Mouse (Mus musculus): ENCODE data around the gene Bcl9. TPM values are rescaled to one million over a fixed set of nuclear protein-coding genes. Genes with fewer than 3 reads are reported as not detected.

Bcl9 gene
- polyA plus RNA-seq, 1 experiment, result 4.9 TPM

- H3K27me3 ChIP-seq (ENCODE audit: control insufficient read depth, insufficient read depth, insufficient read length), result no peaks in the 10 kb centered on the region
- no peaks in the 10 kb centered on the region for H3K79me3 ChIP-seq (ENCODE audit: low read depth)
- TF ChIP-seq USF1 (IDR thresholded peaks at IDR 0.05; ENCODE audit: low read depth) (no peak), MAX (IDR thresholded peaks at IDR 0.05) (no peak), CEBPB (IDR thresholded peaks at IDR 0.05; ENCODE audit: low read depth) (no peak), MYOD1 (IDR thresholded peaks at IDR 0.05; ENCODE audit: control insufficient read depth, insufficient read length, low read depth) (no peak), MYOG (IDR thresholded peaks at IDR 0.05; ENCODE audit: control insufficient read depth, extremely low read depth, insufficient read length) (no peak), CTCF (IDR thresholded peaks at IDR 0.05; ENCODE audit: control insufficient read depth, insufficient read depth, insufficient read length) (no peak)
- H3ac ChIP-seq (ENCODE audit: control insufficient read depth, insufficient read length, low read depth), result no peak overlapping the region
- no peaks in the 10 kb centered on the region for H3K36me3 ChIP-seq (ENCODE audit: control insufficient read depth, insufficient read depth)
- H3K79me2 ChIP-seq (ENCODE audit: control insufficient read depth, insufficient read depth), result no peaks in the 10 kb centered on the region
- no peak overlapping the region for H3K4me3 ChIP-seq (ENCODE audit: insufficient read depth, poor library complexity, severe bottlenecking)
Measured at GRCm38 (mm10) chr3:97334618-97335017, 36.9 kb upstream of the Bcl9 start.

GRCm38 (mm10) chr3:97332172-97332571 lies 34.5 kb upstream of the Bcl9 start:
- H3K79me2 ChIP-seq (ENCODE audit: control insufficient read depth, insufficient read depth), result no peaks in the 10 kb centered on the region
- no peaks in the 10 kb centered on the region for H3K27me3 ChIP-seq (ENCODE audit: control insufficient read depth, insufficient read depth, insufficient read length)
- H3ac ChIP-seq (ENCODE audit: control insufficient read depth, insufficient read length, low read depth), result no peak overlapping the region
- no peaks in the 10 kb centered on the region for H3K36me3 ChIP-seq (ENCODE audit: control insufficient read depth, insufficient read depth)
- H3K4me3 ChIP-seq (ENCODE audit: insufficient read depth, poor library complexity, severe bottlenecking), result no peak overlapping the region
- no peaks in the 10 kb centered on the region for H3K79me3 ChIP-seq (ENCODE audit: low read depth)
- TF ChIP-seq MYOG (IDR thresholded peaks at IDR 0.05; ENCODE audit: control insufficient read depth, extremely low read depth, insufficient read length), result no peak
- no peak for TF ChIP-seq USF1 (IDR thresholded peaks at IDR 0.05; ENCODE audit: low read depth)
- TF ChIP-seq MYOD1 (IDR thresholded peaks at IDR 0.05; ENCODE audit: control insufficient read depth, insufficient read length, low read depth), result no peak
- TF ChIP-seq CTCF (IDR thresholded peaks at IDR 0.05; ENCODE audit: control insufficient read depth, insufficient read depth, insufficient read length), result no peak
- no peak for TF ChIP-seq MAX (IDR thresholded peaks at IDR 0.05)
- no peak for TF ChIP-seq FOSL1 (IDR thresholded peaks at IDR 0.05; ENCODE audit: insufficient read depth, low read length, poor library complexity, severe bottlenecking)
- no peak for TF ChIP-seq CEBPB (IDR thresholded peaks at IDR 0.05; ENCODE audit: low read depth)

DNA sequence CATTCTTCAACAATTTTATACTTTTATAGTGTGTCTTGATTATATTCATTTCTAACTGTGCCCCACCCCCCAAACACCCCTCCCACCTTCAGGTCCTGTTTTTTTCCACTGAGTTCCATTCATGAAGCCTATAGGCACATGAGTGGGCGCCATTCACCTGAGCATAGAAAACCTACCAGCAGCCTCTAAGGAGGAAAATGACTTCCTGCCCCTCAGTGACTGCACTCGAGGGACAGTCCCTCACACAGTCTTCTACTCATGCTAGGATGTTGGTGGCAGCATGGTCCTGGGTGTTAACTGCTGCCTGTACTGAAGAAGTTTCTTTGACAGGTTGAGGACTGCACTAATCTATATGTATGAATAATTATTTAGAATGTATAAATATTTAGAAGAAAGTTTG lies 30.1 kb upstream of the Bcl9 start:
- Histone ChIP-seq H3K4me3 (ENCODE audit: insufficient read depth, poor library complexity, severe bottlenecking) (no peak overlapping the region), H3ac (ENCODE audit: control insufficient read depth, insufficient read length, low read depth) (no peak overlapping the region), H3K79me3 (ENCODE audit: low read depth) (no peaks in the 10 kb centered on the region), H3K36me3 (ENCODE audit: control insufficient read depth, insufficient read depth) (no peaks in the 10 kb centered on the region), H3K79me2 (ENCODE audit: control insufficient read depth, insufficient read depth) (no peaks in the 10 kb centered on the region), H3K27me3 (ENCODE audit: control insufficient read depth, insufficient read depth, insufficient read length) (no peaks in the 10 kb centered on the region)
- TF ChIP-seq MYOD1 (IDR thresholded peaks at IDR 0.05; ENCODE audit: control insufficient read depth, insufficient read length, low read depth), result no peak

DNA sequence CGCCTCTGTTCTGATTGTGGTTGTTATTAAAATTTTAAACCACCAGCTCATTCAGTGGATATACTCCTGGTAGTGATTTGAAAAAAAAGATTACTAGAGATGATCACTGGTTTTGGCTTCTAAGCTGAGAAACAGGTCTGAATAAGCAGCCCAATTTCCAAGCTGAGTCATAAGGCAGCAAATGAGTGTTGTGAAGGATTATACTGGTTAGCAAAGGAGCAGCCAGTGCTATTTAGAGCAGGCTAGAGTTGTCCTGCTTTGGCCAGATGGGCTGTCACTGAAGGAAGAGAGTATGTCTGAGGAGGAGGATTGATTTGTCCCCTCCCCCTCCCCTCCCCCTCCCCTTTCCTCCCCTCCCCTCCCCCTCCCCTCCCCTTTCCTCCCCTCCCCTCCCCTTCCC lies 29.6 kb upstream of the Bcl9 start:
- Histone ChIP-seq H3K79me3 (ENCODE audit: low read depth) (no peaks in the 10 kb centered on the region), H3K36me3 (ENCODE audit: control insufficient read depth, insufficient read depth) (no peaks in the 10 kb centered on the region), H3ac (ENCODE audit: control insufficient read depth, insufficient read length, low read depth) (no peak overlapping the region), H3K79me2 (ENCODE audit: control insufficient read depth, insufficient read depth) (no peaks in the 10 kb centered on the region), H3K27me3 (ENCODE audit: control insufficient read depth, insufficient read depth, insufficient read length) (no peaks in the 10 kb centered on the region), H3K4me3 (ENCODE audit: insufficient read depth, poor library complexity, severe bottlenecking) (no peak overlapping the region)
- TF ChIP-seq FOSL1 (IDR thresholded peaks at IDR 0.05; ENCODE audit: insufficient read depth, low read length, poor library complexity, severe bottlenecking) (no peak), USF1 (IDR thresholded peaks at IDR 0.05; ENCODE audit: low read depth) (no peak), CEBPB (IDR thresholded peaks at IDR 0.05; ENCODE audit: low read depth) (no peak), MYOG (IDR thresholded peaks at IDR 0.05; ENCODE audit: control insufficient read depth, extremely low read depth, insufficient read length) (no peak), CTCF (IDR thresholded peaks at IDR 0.05; ENCODE audit: control insufficient read depth, insufficient read depth, insufficient read length) (no peak), MYOD1 (IDR thresholded peaks at IDR 0.05; ENCODE audit: control insufficient read depth, insufficient read length, low read depth) (no peak)

DNA sequence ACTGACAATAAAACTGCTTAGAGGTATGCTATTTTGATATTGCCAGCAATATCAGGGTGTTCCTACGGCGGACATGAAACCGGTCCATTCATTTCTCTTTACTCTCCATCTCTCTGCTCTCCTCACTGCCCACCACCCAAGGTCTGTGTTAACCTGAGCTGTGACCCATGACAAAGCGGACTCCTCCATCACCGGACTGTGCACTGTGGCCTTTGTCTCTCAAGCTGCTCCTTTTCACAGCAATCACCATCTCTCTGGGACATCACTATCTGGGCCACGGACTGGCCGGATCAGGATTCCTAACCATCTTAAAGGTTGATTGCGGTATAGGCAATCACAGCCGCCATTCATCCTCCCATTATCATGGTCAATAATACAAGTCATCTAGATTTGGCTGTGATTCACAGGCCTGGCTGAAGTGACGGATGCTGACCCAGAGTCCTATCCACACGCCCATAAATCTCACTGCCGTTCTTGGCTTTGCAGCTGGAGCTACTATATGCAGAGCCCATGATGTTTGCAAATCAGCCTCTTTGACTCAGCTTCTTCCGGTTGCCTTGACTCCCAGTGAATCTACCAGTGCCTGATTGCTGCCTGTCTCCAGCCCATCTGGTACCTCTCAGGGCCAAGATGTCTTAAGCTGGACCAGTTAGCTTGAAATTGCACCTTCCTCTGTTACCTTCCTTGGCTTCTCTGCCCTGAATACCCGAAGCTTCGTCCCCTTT lies 28.1 kb upstream of the Bcl9 start:
- Histone ChIP-seq H3K79me3 (ENCODE audit: low read depth) (no peaks in the 10 kb centered on the region), H3K36me3 (ENCODE audit: control insufficient read depth, insufficient read depth) (no peaks in the 10 kb centered on the region), H3K27me3 (ENCODE audit: control insufficient read depth, insufficient read depth, insufficient read length) (no peaks in the 10 kb centered on the region), H3K79me2 (ENCODE audit: control insufficient read depth, insufficient read depth) (no peaks in the 10 kb centered on the region), H3ac (ENCODE audit: control insufficient read depth, insufficient read length, low read depth) (no peak overlapping the region), H3K4me3 (ENCODE audit: insufficient read depth, poor library complexity, severe bottlenecking) (no peak overlapping the region)
- TF ChIP-seq MYOG (IDR thresholded peaks at IDR 0.05; ENCODE audit: control insufficient read depth, extremely low read depth, insufficient read length), result no peak
- no peak for TF ChIP-seq USF1 (IDR thresholded peaks at IDR 0.05; ENCODE audit: low read depth)
- TF ChIP-seq MYOD1 (IDR thresholded peaks at IDR 0.05; ENCODE audit: control insufficient read depth, insufficient read length, low read depth), result no peak
- no peak for TF ChIP-seq CEBPB (IDR thresholded peaks at IDR 0.05; ENCODE audit: low read depth)
- no peak for TF ChIP-seq FOSL1 (IDR thresholded peaks at IDR 0.05; ENCODE audit: insufficient read depth, low read length, poor library complexity, severe bottlenecking)
- no peak for TF ChIP-seq CTCF (IDR thresholded peaks at IDR 0.05; ENCODE audit: control insufficient read depth, insufficient read depth, insufficient read length)
- no peak for TF ChIP-seq MAX (IDR thresholded peaks at IDR 0.05)

DNA sequence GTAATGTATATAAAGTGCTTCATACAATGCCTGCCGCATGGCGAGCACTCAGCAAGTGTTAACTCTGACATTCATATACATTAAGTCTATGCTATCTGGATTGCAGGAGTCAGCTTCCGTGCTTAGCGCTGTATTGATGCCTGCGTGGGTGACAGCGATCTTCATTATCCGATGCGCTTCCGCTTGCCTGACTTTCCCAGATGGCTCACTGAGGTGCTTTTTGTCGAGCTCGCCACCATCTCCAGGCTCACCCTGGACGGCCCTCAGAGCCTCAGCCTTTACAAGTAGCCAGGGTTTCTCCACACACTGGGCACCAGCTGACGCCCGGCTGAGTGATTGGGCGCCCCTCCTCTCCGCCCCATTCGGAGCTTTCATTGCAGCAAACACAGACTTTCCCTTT lies 26.3 kb upstream of the Bcl9 start:
- Histone ChIP-seq H3K79me2 (ENCODE audit: control insufficient read depth, insufficient read depth) (no peaks in the 10 kb centered on the region), H3K27me3 (ENCODE audit: control insufficient read depth, insufficient read depth, insufficient read length) (no peaks in the 10 kb centered on the region), H3K79me3 (ENCODE audit: low read depth) (no peaks in the 10 kb centered on the region), H3K4me3 (ENCODE audit: insufficient read depth, poor library complexity, severe bottlenecking) (no peak overlapping the region), H3K36me3 (ENCODE audit: control insufficient read depth, insufficient read depth) (no peaks in the 10 kb centered on the region), H3ac (ENCODE audit: control insufficient read depth, insufficient read length, low read depth) (no peak overlapping the region)
- TF ChIP-seq USF1 (IDR thresholded peaks at IDR 0.05; ENCODE audit: low read depth) (no peak), MAX (IDR thresholded peaks at IDR 0.05) (no peak), FOSL1 (IDR thresholded peaks at IDR 0.05; ENCODE audit: insufficient read depth, low read length, poor library complexity, severe bottlenecking) (no peak), CEBPB (IDR thresholded peaks at IDR 0.05; ENCODE audit: low read depth) (no peak), CTCF (IDR thresholded peaks at IDR 0.05; ENCODE audit: control insufficient read depth, insufficient read depth, insufficient read length) (no peak), MYOD1 (IDR thresholded peaks at IDR 0.05; ENCODE audit: control insufficient read depth, insufficient read length, low read depth) (no peak), MYOG (IDR thresholded peaks at IDR 0.05; ENCODE audit: control insufficient read depth, extremely low read depth, insufficient read length) (no peak)
